Mouse (Mus musculus) ES-E14 (cell line): Measurements from ENCODE around the gene Fat1.

Experiments used
- CHD2 ChIP-seq: IDR thresholded peaks from 2 replicates; pipeline ENCODE4 v1.6.1; 2014; ENCODE audit warnings: mild to moderate bottlenecking, low read depth, low read length, inconsistent platforms
- ZNF384 ChIP-seq: IDR thresholded peaks from 2 replicates; pipeline ENCODE4 v1.6.1; 2012; ENCODE audit warnings: low read depth, low read length, inconsistent platforms

DNA sequence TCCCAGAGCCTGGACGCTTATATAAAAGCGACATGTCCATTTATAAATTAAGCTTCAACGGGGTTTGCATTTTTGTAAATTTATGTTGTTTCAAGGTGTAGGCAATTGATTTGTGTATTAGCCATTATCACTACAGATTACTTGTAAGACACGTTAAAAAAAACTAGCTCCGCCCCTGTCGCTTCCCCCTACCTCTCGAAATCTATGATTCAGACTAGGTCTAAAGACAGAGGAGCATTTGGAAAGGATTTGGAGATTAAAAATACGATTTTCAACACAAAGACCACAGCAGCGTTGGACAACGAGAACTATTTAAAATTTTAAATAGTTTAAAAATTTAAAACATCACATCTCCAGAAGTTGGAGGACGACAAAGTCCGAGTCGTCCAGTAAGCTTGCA is 831 bp upstream of the Fat1 start:
- TF ChIP-seq CHD2: no peak
- TF ChIP-seq ZNF384: peak; percentile 48; the same call in 1 of the 2 replicates
